Mouse (Mus musculus): ENCODE results near the gene Phf14.
"Not testable (repeated sequence)": the region's sequence is repeated elsewhere in the genome, so short reads cannot be mapped to it uniquely, and the experiment has no call there.

The Phf14 gene

GRCm38 (mm10) chr6:12097125-12097524 lies 189.5 kb downstream of the Phf14 start:
- no peak for DNase-seq

GRCm38 (mm10) chr6:12105144-12105543 lies 197.5 kb downstream of the Phf14 start:
- DNase-seq: no peak

- DNase-seq: no peak
Measured at GRCm38 (mm10) chr6:12107326-12107725, 199.7 kb downstream of the Phf14 start.

GRCm38 (mm10) chr6:12107786-12108185 lies 200.2 kb downstream of the Phf14 start:
- DNase-seq: no peak

- no peak for DNase-seq
Measured at GRCm38 (mm10) chr6:12116926-12117818, 209.6 kb downstream of the Phf14 start.

GRCm38 (mm10) chr6:12117819-12118570 lies 210.4 kb downstream of the Phf14 start:
- DNase-seq: no peak

- no peak for DNase-seq
Measured at GRCm38 (mm10) chr6:12122759-12123158, 215.2 kb downstream of the Phf14 start.

- DNase-seq: peak; percentile 11 to 33
Measured at GRCm38 (mm10) chr6:12125031-12125803, 217.6 kb downstream of the Phf14 start.

GRCm38 (mm10) chr6:12126601-12127000 lies 219.0 kb downstream of the Phf14 start:
- DNase-seq: not testable (repeated sequence)

GRCm38 (mm10) chr6:12127287-12127686 lies 219.7 kb downstream of the Phf14 start:
- DNase-seq: no peak
